Mouse (Mus musculus) heart, embryonic 15.5 days (tissue): ENCODE measurements around the gene Mgmt. TPM values are rescaled to one million over a fixed set of nuclear protein-coding genes. Genes with fewer than 3 reads are reported as not detected.

Source experiments
- ATAC-seq: fragments of 200-750 bp; cut with Nextera tagmentation; replicated peaks from 2 replicates; pipeline ENCODE4 v1.8.0; 2017; ENCODE audit warnings: low read depth, moderate TSS enrichment; ENCODE audit not compliant: insufficient number of reproducible peaks, insufficient read depth, low FRiP score
- H3K27ac ChIP-seq: fragments of 300-500 bp; sonication (generic); 2 replicates; pipeline ENCODE4 v1.5.1; 2015; ENCODE audit warnings: mild to moderate bottlenecking, inconsistent platforms
- H3K27me3 ChIP-seq: fragments of 300-500 bp; sonication (generic); 2 replicates; pipeline ENCODE4 v1.6.1; 2015; ENCODE audit warnings: inconsistent platforms
- H3K36me3 ChIP-seq: fragments of 300-500 bp; sonication (generic); 2 replicates; pipeline ENCODE4 v1.6.1; 2015; ENCODE audit warnings: mild to moderate bottlenecking, inconsistent platforms
- H3K4me1 ChIP-seq: fragments of 300-500 bp; sonication (generic); replicated peaks from 2 replicates; pipeline ENCODE4 v1.6.1; 2015; ENCODE audit warnings: inconsistent platforms
- H3K4me2 ChIP-seq: fragments of 300-500 bp; sonication (generic); 2 replicates; pipeline ENCODE4 v1.6.1; 2015; ENCODE audit warnings: inconsistent platforms, mild to moderate bottlenecking, moderate library complexity
- H3K4me3 ChIP-seq: fragments of 300-500 bp; sonication (generic); 2 replicates; pipeline ENCODE4 v1.5.1; 2015; ENCODE audit warnings: mild to moderate bottlenecking, inconsistent platforms
- H3K9ac ChIP-seq: fragments of 300-500 bp; sonication (generic); 2 replicates; pipeline ENCODE4 v1.6.1; 2015; ENCODE audit warnings: mild to moderate bottlenecking, inconsistent platforms
- H3K9me3 ChIP-seq: fragments of 300-500 bp; sonication (generic); replicated peaks from 2 replicates; pipeline ENCODE4 v1.6.1; 2016; ENCODE audit warnings: inconsistent platforms
- WGBS: fragments of 180-500 bp; shearing (Covaris S2); methylation state at CpG from one replicate; pipeline ENCODE4 v1.1.7; 2015; ENCODE audit warnings: mixed read lengths; 5-methylcytosine and 5-hydroxymethylcytosine counted together
- polyA plus RNA-seq: library from polyadenylated mRNA; unstranded; fragments of >200 nt; fragmentation: Nextera tagmentation; extraction: Ambion mirVana; gene quantifications from 2 replicates; pipeline ENCODE4 v1.2.1, GENCODE M21; 2015

Gene Mgmt
- polyA plus RNA-seq, 1 experiment from 2014 or later = 6.3 TPM

DNA sequence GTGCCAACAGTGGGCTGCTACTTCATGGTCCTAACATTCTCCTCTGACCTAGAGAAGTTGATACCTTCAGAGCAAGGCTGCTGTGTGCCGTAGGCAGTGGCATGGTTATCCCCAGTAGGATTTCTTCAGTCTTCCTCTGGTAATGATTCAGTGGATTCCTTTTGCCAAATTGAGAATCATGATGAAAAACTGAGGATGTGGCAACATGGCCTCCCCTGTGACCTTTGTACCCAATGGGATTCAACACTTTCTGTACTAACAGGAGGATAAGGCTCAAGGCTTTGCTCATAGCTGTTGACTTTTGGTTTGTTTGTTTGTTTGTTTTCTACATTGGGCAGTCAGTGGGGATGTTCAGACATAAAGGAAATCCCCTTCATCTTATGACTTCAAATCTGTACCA is 180.9 kb downstream of the Mgmt start:
- peaks cover 7% of the 10 kb centered on the region; the same call in 1 of the 2 replicates for H3K4me1 ChIP-seq
- H3K27ac ChIP-seq = no peak overlapping the region
- H3K9me3 ChIP-seq = no peaks in the 10 kb centered on the region
- ATAC-seq = no peak
- H3K9ac ChIP-seq = no peak overlapping the region
- peaks cover 6% of the 10 kb centered on the region; the same call in 1 of the 2 replicates for H3K27me3 ChIP-seq
- H3K4me3 ChIP-seq = no peak overlapping the region
- H3K36me3 ChIP-seq = no peaks in the 10 kb centered on the region
- H3K4me2 ChIP-seq = no peak overlapping the region
- 95% methylated on average over 1 of the region's 1 CpGs for WGBS

DNA sequence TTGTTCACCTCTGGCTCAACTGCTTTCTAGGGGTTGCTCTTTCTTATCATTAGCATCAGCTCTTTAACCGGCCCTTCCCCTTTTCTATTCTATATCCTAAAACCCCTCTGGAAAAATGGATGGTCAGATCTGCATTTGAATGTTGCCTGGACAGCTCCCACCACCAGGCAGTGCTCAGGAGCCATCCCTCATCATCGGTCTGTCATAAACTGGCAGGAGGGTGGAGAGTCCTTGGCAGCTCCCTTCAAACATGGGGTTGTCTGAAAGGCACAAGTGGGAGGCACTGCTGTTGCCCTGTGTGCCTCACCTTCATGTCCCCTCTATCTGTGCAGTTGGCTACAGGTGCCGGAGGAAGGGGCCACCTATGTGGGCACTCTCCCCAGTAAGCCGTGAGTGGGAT is 185.8 kb downstream of the Mgmt start:
- ATAC-seq = 0 out of 2 replicates have a peak, but pooled peaks have one; percentile 18
- WGBS = 89% methylated on average over 4 of the region's 4 CpGs
- Histone ChIP-seq H3K9ac (no peak overlapping the region), H3K36me3 (no peaks in the 10 kb centered on the region), H3K27ac (no peak overlapping the region), H3K4me1 (peaks cover under 1% of the 10 kb centered on the region), H3K27me3 (0 out of 2 replicates have a peak, but pooled peaks cover 8% of the 10 kb centered on the region), H3K4me3 (no peak overlapping the region), H3K4me2 (no peak overlapping the region), H3K9me3 (no peaks in the 10 kb centered on the region)

DNA sequence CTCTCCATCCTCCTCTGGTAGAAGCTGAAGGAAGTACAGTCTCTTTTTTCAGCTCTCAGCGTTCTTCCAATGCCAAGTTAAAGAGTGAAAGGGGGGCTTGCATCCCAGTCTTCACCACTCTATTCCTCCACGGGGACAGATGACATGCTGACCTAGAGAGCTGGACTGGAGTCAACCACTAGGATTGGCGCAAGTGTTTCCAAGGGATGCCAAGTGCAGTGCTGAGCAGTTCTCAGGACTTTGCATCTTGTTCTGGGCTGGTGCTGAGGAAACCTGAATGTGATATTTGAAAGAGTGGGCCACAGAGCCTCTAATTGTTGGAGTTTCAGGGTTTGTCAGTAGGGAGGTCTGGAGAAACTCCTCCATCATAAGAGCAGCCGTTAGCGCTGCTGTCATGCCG is 187.8 kb downstream of the Mgmt start:
- H3K27ac ChIP-seq = no peak overlapping the region
- H3K9me3 ChIP-seq = no peaks in the 10 kb centered on the region
- no peak overlapping the region for H3K4me3 ChIP-seq
- 81% methylated on average over 6 of the region's 6 CpGs for WGBS
- H3K4me1 ChIP-seq = peaks cover 19% of the 10 kb centered on the region
- 0 out of 2 replicates have a peak, but pooled peaks cover 8% of the 10 kb centered on the region for H3K27me3 ChIP-seq
- H3K9ac ChIP-seq = no peak overlapping the region
- H3K4me2 ChIP-seq = no peak overlapping the region
- no peak for ATAC-seq
- H3K36me3 ChIP-seq = no peaks in the 10 kb centered on the region

DNA sequence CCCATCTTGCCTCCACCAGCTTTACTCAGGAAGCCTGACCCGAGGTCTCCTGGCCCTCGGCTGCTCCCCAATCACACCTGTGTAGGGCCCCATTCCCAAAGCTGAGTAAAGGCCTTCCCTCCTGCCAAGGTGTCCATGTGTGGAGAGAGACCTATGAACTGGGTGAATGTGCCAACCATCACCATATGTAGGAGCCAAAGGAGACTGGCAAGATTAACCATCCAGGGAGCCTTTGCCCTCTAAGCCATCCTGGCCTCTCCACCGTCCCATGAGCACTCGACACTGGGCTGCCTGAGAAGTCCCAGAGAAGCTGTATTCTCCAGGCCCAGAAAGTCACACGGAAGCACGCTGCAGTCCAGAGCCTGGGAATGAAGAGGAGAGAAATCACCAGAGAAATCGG is 190.2 kb downstream of the Mgmt start:
- no peaks in the 10 kb centered on the region for H3K36me3 ChIP-seq
- H3K4me3 ChIP-seq = no peak overlapping the region
- H3K4me2 ChIP-seq = no peak overlapping the region
- no peak for ATAC-seq
- H3K9ac ChIP-seq = no peak overlapping the region
- no peaks in the 10 kb centered on the region for H3K9me3 ChIP-seq
- 0 out of 2 replicates have a peak, but pooled peaks cover 8% of the 10 kb centered on the region for H3K27me3 ChIP-seq
- WGBS = 81% methylated on average over 7 of the region's 7 CpGs
- H3K4me1 ChIP-seq = peaks cover 25% of the 10 kb centered on the region
- no peak overlapping the region for H3K27ac ChIP-seq

DNA sequence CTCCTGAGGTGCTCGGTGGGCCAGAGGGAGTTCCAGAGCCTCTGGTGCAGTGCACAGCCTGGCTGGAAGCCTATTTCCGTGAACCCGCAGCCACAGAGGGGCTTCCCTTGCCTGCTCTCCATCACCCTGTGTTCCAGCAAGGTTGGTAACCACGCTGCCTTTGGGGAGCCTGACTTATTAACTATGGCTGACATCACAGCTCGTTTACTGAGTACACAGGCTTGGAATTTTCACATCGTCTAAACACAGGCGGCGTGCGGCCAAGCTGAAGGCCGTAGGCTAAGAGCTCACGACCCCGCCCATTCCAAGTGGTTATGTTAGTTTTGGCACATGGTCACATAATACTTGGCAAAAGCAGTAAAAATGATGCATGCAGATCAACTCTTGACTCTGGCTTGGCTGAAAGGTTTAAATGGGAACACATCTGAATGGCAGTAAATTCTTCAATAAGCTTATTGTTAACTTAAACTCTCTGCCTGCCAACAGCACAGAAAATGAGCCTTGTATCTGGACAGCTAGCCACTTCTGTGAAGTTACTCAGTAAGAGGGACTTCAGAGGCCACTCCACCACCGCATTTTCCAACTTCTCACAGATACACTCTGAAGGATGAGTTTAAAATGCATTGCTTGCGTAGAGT is 191.7 kb downstream of the Mgmt start:
- peak; percentile 77 for ATAC-seq
- peak overlapping the region; percentile 28; the same call in 1 of the 2 replicates for H3K4me2 ChIP-seq
- H3K4me3 ChIP-seq = no peak overlapping the region
- no peaks in the 10 kb centered on the region for H3K9me3 ChIP-seq
- no peaks in the 10 kb centered on the region for H3K36me3 ChIP-seq
- WGBS = 18% methylated on average over 14 of the region's 14 CpGs
- H3K27me3 ChIP-seq = 0 out of 2 replicates have a peak, but pooled peaks cover 3% of the 10 kb centered on the region
- H3K4me1 ChIP-seq = peaks cover 25% of the 10 kb centered on the region
- H3K9ac ChIP-seq = 0 out of 2 replicates have a peak overlapping the region, but pooled peaks have one; percentile 17
- peak overlapping the region; percentile 48 for H3K27ac ChIP-seq

DNA sequence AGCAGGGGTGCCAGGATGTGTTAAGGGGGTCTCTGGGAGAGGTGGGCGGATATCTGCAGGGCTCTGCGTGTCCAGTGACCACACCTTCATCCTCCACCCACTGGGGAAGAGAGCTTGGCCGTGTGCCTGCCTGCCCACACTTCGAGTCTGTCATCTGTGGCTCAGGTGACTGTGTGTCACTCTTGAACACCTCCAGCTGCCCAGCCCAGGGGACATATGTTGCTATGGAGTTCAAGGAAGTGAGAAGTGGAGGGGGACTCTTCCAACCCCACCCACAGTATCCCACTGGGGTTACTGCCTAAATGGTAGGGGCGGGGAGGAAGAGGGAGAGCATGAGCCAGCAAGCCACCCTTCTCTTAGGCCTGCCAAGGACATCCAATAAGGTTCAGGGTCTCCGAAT is 192.7 kb downstream of the Mgmt start:
- ATAC-seq = no peak
- Histone ChIP-seq H3K27ac (0 out of 2 replicates have a peak overlapping the region, but pooled peaks have one; percentile 17), H3K9me3 (no peaks in the 10 kb centered on the region), H3K9ac (no peak overlapping the region), H3K27me3 (0 out of 2 replicates have a peak, but pooled peaks cover 3% of the 10 kb centered on the region), H3K4me1 (peaks cover 25% of the 10 kb centered on the region), H3K4me2 (no peak overlapping the region), H3K4me3 (no peak overlapping the region), H3K36me3 (no peaks in the 10 kb centered on the region)
- WGBS = 44% methylated on average over 6 of the region's 6 CpGs

DNA sequence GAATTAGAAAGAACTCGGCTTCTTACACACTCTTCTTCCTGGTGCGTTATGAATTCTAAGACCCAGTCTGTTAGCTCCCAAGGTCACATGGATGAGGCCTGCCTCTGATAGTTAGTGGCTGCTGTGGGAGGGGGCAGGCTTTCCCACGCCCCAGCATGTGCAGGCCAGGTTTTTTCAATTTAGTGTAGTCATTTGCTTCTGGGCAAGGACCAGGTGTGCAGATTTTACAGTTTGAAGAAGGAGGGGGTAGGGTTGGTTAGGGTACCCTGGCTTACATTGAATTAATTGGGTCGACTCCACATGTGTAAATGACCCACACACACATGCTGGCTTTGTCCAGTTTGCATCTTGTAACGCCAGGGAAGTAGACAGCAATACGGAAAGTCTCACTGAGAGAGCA is 193.7 kb downstream of the Mgmt start:
- Histone ChIP-seq H3K36me3 (no peaks in the 10 kb centered on the region), H3K9ac (no peak overlapping the region), H3K4me2 (no peak overlapping the region), H3K27me3 (0 out of 2 replicates have a peak, but pooled peaks cover 3% of the 10 kb centered on the region), H3K4me3 (no peak overlapping the region), H3K27ac (no peak overlapping the region), H3K9me3 (no peaks in the 10 kb centered on the region), H3K4me1 (peaks cover 25% of the 10 kb centered on the region)
- no peak for ATAC-seq
- WGBS = 86% methylated on average over 6 of the region's 6 CpGs

DNA sequence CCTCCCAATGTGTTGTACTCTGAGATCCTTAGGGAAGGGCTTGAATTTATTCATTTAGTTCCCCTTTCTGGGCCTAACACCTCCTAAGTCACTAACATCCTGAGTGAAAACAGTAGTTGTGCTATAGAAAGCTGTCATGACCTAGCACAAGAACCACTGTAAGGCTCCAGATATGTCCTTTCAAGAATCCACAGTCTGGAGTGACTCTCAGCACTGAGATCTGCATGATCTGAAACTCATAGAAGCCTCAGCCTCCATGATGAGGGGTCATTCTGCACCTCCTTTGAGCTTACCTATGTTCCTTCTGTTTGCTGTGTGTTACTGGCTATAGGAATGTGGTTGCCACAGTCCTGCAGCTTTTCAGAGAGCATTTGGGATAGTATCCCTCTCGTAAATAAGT is 200.1 kb downstream of the Mgmt start:
- no peak overlapping the region for H3K27ac ChIP-seq
- WGBS = 92% methylated on average over 1 of the region's 1 CpGs

DNA sequence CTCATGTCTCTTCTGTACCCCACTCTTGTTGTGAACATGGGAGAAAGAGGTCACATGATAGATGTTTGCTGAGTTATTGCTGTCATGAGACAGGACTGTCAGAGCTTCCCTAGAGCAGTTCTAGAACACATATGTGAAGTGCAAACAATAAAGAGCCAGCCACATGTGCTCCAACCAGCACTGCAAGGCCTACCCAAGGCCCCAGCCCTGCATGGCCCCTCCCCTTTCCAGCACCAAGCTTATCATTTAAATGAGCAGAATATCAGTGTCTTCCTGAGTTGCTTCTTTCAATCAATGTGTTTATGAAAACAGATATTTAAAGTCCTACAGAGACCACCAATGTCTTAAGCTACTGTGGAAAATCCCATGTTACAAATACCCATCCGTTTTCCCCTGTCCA is 201.3 kb downstream of the Mgmt start:
- Histone ChIP-seq H3K9ac (no peak overlapping the region), H3K4me2 (no peak overlapping the region), H3K4me3 (no peak overlapping the region), H3K9me3 (no peaks in the 10 kb centered on the region), H3K27me3 (no peaks in the 10 kb centered on the region), H3K4me1 (no peaks in the 10 kb centered on the region), H3K36me3 (no peaks in the 10 kb centered on the region), H3K27ac (no peak overlapping the region)
- no peak for ATAC-seq
- 77% methylated on average over 1 of the region's 1 CpGs for WGBS

More for the DNA sequence above, 200.1 kb downstream of the Mgmt start:
- Histone ChIP-seq H3K4me2 (no peak overlapping the region), H3K9ac (no peak overlapping the region), H3K4me1 (no peaks in the 10 kb centered on the region), H3K36me3 (no peaks in the 10 kb centered on the region), H3K27me3 (no peaks in the 10 kb centered on the region), H3K4me3 (no peak overlapping the region), H3K9me3 (no peaks in the 10 kb centered on the region)
- no peak for ATAC-seq

DNA sequence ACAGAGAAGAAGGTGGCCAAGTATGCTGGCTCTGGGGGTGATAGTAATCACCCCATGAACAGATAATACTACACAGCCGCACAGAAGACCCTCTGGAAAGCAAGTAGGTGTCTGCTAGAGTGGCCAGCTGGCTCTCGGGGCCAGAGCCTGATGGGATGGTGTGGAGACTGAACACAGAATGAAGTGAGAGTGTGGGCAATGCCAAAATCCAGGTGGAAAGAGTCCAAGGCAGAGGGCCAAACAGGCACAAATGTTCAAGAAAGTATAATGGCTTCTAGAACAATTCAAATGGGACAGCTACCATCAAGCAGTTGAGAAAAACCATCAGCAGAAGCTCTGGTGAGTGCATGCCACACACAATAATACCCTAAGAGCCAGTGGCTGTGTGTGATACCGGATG is 205.4 kb downstream of the Mgmt start:
- H3K9me3 ChIP-seq = no peaks in the 10 kb centered on the region
- H3K4me2 ChIP-seq = no peak overlapping the region
- WGBS = 71% methylated on average over 3 of the region's 3 CpGs
- H3K4me1 ChIP-seq = no peaks in the 10 kb centered on the region
- H3K9ac ChIP-seq = no peak overlapping the region
- no peaks in the 10 kb centered on the region for H3K27me3 ChIP-seq
- no peak for ATAC-seq
- H3K36me3 ChIP-seq = no peaks in the 10 kb centered on the region
- no peak overlapping the region for H3K4me3 ChIP-seq
- no peak overlapping the region for H3K27ac ChIP-seq

DNA sequence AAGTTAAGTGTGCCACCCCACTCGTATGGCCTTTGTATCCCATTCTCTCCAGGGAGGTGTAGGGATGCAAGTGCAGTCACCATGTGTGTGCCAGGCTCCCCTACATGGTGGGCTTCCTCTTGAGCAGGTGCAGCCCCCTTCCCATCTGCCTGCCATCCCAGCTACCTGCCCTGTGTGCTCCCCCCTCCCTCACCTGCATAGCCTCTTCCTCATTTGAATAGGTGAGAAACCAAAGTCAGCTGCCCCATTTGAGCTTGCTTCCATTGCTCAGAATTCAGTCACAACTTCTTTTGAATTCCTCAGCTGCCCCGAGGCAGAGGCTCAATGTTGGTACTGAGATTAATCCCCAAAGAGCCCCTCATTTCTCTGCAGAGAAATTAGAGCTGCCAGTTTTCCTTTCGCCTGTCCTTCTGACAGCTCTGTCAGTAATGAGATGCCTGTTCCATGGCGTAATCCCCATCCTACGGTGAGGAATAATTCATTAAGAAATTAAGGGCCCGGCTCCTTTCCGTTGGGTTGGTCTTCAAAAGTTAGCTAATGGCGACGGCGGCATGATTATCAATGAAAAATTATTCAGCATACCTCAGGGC is 208.3 kb downstream of the Mgmt start:
- WGBS = 82% methylated on average over 10 of the region's 10 CpGs
- no peak overlapping the region for H3K27ac ChIP-seq
- H3K4me3 ChIP-seq = no peak overlapping the region
- no peak for ATAC-seq
- no peaks in the 10 kb centered on the region for H3K9me3 ChIP-seq
- no peak overlapping the region for H3K4me2 ChIP-seq
- no peak overlapping the region for H3K9ac ChIP-seq
- no peaks in the 10 kb centered on the region for H3K27me3 ChIP-seq
- no peaks in the 10 kb centered on the region for H3K36me3 ChIP-seq
- no peaks in the 10 kb centered on the region for H3K4me1 ChIP-seq

DNA sequence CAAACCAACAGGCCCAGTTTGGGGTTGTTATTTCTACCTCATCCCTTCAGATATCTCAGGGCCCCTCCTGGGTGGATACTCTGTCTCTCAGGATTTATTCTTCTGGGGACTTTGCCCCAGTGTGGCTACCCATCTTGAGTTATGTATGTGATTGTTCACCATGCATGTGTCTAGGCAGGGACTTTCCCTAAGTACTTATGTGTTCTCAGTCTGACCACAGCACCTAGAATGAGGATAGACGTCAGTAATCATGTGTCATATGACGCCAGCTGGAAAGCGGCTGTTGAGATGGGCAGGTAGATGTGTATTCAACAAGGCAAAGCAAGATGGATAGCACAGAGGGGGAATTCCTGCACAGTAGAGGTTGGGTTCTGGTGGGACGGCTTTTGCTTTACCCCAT is 217.7 kb downstream of the Mgmt start:
- Histone ChIP-seq H3K9ac (no peak overlapping the region), H3K4me1 (no peaks in the 10 kb centered on the region), H3K9me3 (peaks cover 7% of the 10 kb centered on the region), H3K36me3 (no peaks in the 10 kb centered on the region), H3K4me2 (no peak overlapping the region), H3K4me3 (no peak overlapping the region), H3K27ac (no peak overlapping the region), H3K27me3 (no peaks in the 10 kb centered on the region)
- WGBS = 88% methylated on average over 4 of the region's 4 CpGs
- ATAC-seq = no peak
